Mouse (Mus musculus): ENCODE measurements around the gene Bcl2. TPM values are rescaled to one million over a fixed set of nuclear protein-coding genes. Genes with fewer than 3 reads are reported as not detected.

Bcl2 gene
- polyA plus RNA-seq, 1 experiment from 2014 or later, result 18.5 TPM

DNA sequence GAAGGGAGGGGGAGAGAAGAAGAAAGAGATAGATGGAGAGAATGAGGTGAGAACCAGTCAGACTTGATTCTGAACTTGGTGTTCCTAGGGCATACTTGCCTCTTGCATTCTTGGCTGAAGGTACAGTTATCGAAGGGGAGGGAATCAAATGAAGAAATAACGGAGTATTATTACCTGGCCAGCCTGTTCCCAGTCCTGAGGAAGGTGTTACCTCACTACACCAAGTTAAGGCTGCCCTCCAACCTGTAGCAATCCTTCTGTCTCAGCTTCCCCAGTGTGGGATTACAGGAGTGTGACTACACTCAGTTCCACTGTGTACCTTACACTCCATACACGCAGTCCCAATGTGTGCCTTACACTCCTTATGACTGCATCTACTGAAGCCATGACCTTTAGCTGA, 151.3 kb downstream of the Bcl2 start:
- no peaks in the 10 kb centered on the region for H3K9me3 ChIP-seq (ENCODE audit: control insufficient read depth, low read length)
- peaks cover 16% of the 10 kb centered on the region for H3K4me1 ChIP-seq (replicated peaks; ENCODE audit: control insufficient read depth, insufficient read depth, low read length)
- H3K4me3 ChIP-seq (ENCODE audit: low read length), result no peak overlapping the region
- H3K27me3 ChIP-seq (ENCODE audit: control insufficient read depth, insufficient read depth, low read depth, low read length), result no peaks in the 10 kb centered on the region
- 84% methylated on average over 3 of the region's 3 CpGs for whole genome bisulfite sequencing
- no peak overlapping the region for H3K4me2 ChIP-seq (ENCODE audit: low read depth, low read length)
- H3K36me3 ChIP-seq (ENCODE audit: control insufficient read depth, insufficient read depth, low read length), result no peaks in the 10 kb centered on the region
- no peak overlapping the region for H3K27ac ChIP-seq (ENCODE audit: low read length)
- H3K9ac ChIP-seq (ENCODE audit: low read length), result no peak overlapping the region
- no peak for ATAC-seq (ENCODE audit: low read depth)

DNA sequence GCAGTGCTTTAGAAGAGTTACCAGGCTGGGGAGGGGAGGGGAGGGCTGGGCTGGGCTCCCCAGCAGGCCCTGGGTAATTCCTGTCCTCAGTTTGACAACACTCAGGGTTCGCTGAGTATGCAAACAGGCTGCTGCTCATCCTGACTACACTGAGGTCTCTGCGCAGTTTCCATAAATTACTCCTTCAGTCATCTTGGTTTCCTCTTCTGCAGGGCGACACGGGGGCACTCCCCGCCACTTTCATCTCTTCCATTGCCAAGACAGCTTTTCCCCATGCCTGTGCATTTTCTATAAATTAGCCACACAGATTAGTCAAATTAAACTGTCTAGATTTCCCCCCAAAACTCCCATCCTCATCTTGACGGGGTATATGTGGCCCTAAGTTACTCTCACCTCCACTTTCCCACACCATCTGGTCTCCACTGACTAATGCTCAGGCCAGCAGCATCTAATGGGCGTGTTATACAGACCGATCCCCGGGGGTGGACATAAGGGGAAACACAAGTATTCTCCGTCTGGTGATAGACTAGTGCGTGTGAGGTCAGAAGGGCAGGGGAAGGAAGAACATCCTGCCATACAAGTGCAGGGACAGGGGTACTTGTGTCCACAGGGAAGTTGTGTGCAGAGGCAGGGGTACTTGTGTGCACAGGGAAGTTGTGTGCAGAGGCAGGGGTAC, 152.9 kb downstream of the Bcl2 start:
- Histone ChIP-seq H3K27ac (ENCODE audit: low read length) (no peak overlapping the region), H3K4me2 (ENCODE audit: low read depth, low read length) (no peak overlapping the region), H3K9ac (ENCODE audit: low read length) (no peak overlapping the region), H3K27me3 (ENCODE audit: control insufficient read depth, insufficient read depth, low read depth, low read length) (no peaks in the 10 kb centered on the region), H3K9me3 (ENCODE audit: control insufficient read depth, low read length) (no peaks in the 10 kb centered on the region), H3K4me1 (replicated peaks; ENCODE audit: control insufficient read depth, insufficient read depth, low read length) (peaks cover 14% of the 10 kb centered on the region), H3K36me3 (ENCODE audit: control insufficient read depth, insufficient read depth, low read length) (no peaks in the 10 kb centered on the region), H3K4me3 (ENCODE audit: low read length) (no peak overlapping the region)
- 0 out of 2 replicates have a peak, but pooled peaks have one; percentile 24 for ATAC-seq (ENCODE audit: low read depth)
- WGBS, result 48% methylated on average over 11 of the region's 11 CpGs

DNA sequence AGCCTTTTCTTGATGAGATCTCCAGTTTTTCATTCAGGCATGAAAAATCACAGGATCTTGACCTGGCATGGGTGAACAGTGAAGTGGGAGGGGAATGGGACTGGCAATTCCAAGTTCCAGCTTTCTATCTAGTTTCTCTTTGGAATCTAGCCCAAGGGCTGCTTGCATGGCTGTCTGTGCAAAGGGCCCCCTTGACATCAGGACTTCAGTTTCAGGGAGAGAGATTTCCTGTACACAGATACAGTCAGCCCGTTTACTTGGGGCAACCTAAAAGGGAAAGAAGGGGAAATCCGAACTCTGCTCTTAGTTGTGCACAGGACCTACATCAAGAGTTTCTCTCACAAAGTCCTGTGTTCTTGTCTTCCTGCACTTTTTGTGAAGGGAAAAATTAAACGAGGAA, 154.0 kb downstream of the Bcl2 start:
- 49% methylated on average over 3 of the region's 3 CpGs for WGBS
- H3K27me3 ChIP-seq (ENCODE audit: control insufficient read depth, insufficient read depth, low read depth, low read length), result no peaks in the 10 kb centered on the region
- H3K27ac ChIP-seq (ENCODE audit: low read length), result no peak overlapping the region
- H3K9ac ChIP-seq (ENCODE audit: low read length), result no peak overlapping the region
- no peak overlapping the region for H3K4me3 ChIP-seq (ENCODE audit: low read length)
- no peak overlapping the region for H3K4me2 ChIP-seq (ENCODE audit: low read depth, low read length)
- H3K4me1 ChIP-seq (replicated peaks; ENCODE audit: control insufficient read depth, insufficient read depth, low read length), result peaks cover 17% of the 10 kb centered on the region
- peak; percentile 41; the same call in 1 of the 2 replicates for ATAC-seq (ENCODE audit: low read depth)
- no peaks in the 10 kb centered on the region for H3K9me3 ChIP-seq (ENCODE audit: control insufficient read depth, low read length)
- no peaks in the 10 kb centered on the region for H3K36me3 ChIP-seq (ENCODE audit: control insufficient read depth, insufficient read depth, low read length)

DNA sequence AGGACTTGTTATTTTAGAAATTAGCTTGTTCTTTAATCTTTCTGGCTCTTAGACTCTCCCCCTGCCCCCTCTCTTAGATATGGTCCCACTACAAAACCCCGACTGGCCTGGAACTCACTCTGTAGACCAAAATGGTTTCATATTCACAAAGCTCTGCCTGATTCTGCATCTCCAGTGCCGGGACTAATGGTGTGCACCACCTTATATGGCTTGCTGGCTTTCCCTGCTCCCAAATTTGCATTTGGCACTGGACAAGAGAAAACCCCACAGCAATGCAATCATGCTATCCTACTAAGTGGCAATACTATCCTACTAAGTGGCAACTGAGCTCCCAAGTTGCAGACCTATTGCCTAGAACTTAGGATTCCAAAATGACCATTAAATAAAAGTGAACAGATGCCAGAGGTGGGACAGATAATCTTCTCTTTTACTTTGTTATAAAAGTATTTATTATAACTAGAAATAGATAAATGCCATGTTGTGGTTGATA, 154.9 kb downstream of the Bcl2 start:
- Histone ChIP-seq H3K4me2 (ENCODE audit: low read depth, low read length) (no peak overlapping the region), H3K4me3 (ENCODE audit: low read length) (no peak overlapping the region), H3K27ac (ENCODE audit: low read length) (no peak overlapping the region), H3K27me3 (ENCODE audit: control insufficient read depth, insufficient read depth, low read depth, low read length) (no peaks in the 10 kb centered on the region), H3K9me3 (ENCODE audit: control insufficient read depth, low read length) (no peaks in the 10 kb centered on the region), H3K36me3 (ENCODE audit: control insufficient read depth, insufficient read depth, low read length) (no peaks in the 10 kb centered on the region), H3K4me1 (replicated peaks; ENCODE audit: control insufficient read depth, insufficient read depth, low read length) (peaks cover 21% of the 10 kb centered on the region), H3K9ac (ENCODE audit: low read length) (no peak overlapping the region)
- 51% methylated on average over 2 of the region's 2 CpGs for WGBS
- ATAC-seq (ENCODE audit: low read depth), result no peak

DNA sequence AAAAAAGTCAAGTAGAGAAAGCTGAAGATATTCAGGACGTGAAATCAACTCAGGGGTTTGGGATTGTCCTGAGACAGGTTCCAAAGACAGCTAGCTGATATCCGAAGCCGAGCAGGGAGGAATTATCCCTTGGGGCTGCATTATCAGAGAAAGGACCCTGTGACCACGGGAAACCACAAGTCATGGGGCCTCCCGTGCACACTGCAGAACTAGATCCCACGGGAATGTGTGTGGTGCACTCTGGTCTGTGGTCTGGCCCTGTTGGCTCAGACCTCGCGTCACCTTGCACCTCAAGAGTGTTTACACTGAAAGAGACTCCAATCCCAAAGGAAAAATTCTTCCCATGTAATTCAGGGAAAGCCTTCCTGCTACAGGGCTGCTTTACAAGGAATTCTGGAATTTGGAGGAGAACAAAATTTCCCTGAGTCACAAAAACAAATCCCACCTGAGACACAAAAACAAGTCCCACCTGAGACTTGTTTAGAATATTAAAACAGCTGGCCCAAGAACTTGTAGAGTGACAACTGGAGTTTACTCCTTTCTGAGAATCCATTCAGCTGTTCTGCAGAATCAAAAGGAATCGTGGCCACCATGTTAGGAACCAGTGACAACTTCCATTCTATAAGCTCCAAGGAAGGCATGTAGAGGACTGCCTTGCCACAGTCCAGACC, 158.4 kb downstream of the Bcl2 start:
- WGBS, result 44% methylated on average over 9 of the region's 9 CpGs
- Histone ChIP-seq H3K4me1 (replicated peaks; ENCODE audit: control insufficient read depth, insufficient read depth, low read length) (peaks cover 35% of the 10 kb centered on the region), H3K4me2 (ENCODE audit: low read depth, low read length) (no peak overlapping the region), H3K9me3 (ENCODE audit: control insufficient read depth, low read length) (no peaks in the 10 kb centered on the region), H3K27ac (ENCODE audit: low read length) (no peak overlapping the region), H3K9ac (ENCODE audit: low read length) (no peak overlapping the region), H3K36me3 (ENCODE audit: control insufficient read depth, insufficient read depth, low read length) (no peaks in the 10 kb centered on the region), H3K4me3 (ENCODE audit: low read length) (no peak overlapping the region), H3K27me3 (ENCODE audit: control insufficient read depth, insufficient read depth, low read depth, low read length) (no peaks in the 10 kb centered on the region)
- ATAC-seq (ENCODE audit: low read depth), result no peak

DNA sequence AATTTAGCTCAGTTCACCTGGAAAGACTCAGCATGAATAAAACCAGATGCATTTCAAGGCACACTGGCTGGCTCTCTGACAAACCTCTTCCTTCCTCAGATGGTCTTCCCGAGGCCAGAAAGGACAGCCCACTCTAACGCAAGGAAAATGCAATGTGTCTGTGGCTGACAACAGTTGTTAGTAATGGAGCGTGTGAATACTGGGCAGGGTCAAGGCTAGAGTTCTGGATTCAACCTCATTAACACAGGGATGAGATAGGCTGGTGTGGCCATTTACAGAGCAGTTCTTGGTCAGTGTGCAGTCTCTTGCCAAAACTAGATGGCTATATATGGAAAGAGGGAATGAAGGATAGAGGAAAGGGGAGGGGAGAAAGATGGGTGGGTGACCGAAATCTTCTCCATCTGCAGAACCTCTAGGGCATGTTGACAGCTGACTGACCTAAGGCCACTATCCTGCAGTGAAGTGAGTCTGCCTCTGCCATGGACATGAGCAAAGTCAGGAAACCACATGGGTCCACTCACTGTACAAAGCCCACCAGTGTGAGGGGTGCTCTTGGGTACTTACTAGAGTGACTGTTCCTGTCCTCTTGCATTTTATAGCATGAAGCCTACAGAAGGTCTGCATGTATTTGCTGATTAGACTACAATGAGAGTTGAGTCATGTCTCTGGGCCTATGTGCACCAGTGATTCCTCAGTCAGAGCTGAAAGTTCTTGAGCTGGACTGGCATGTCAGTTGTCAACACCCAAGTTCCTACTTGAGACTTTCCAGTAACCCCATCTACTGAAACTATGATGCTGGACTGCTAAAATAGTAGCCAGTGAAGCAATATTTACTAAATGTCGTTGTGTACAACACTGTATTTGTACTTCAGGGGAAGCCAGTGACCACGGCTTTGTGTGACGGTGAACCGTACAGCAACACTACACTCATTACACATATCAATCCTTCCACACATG, 159.9 kb downstream of the Bcl2 start:
- peaks cover 29% of the 10 kb centered on the region for H3K4me1 ChIP-seq (replicated peaks; ENCODE audit: control insufficient read depth, insufficient read depth, low read length)
- H3K9ac ChIP-seq (ENCODE audit: low read length), result no peak overlapping the region
- no peaks in the 10 kb centered on the region for H3K9me3 ChIP-seq (ENCODE audit: control insufficient read depth, low read length)
- no peak overlapping the region for H3K4me2 ChIP-seq (ENCODE audit: low read depth, low read length)
- ATAC-seq (ENCODE audit: low read depth), result peak; percentile 50
- H3K27me3 ChIP-seq (ENCODE audit: control insufficient read depth, insufficient read depth, low read depth, low read length), result no peaks in the 10 kb centered on the region
- H3K4me3 ChIP-seq (ENCODE audit: low read length), result no peak overlapping the region
- H3K27ac ChIP-seq (ENCODE audit: low read length), result peak overlapping the region; percentile 23; the same call in 1 of the 2 replicates
- H3K36me3 ChIP-seq (ENCODE audit: control insufficient read depth, insufficient read depth, low read length), result no peaks in the 10 kb centered on the region
- 58% methylated on average over 8 of the region's 8 CpGs for WGBS

DNA sequence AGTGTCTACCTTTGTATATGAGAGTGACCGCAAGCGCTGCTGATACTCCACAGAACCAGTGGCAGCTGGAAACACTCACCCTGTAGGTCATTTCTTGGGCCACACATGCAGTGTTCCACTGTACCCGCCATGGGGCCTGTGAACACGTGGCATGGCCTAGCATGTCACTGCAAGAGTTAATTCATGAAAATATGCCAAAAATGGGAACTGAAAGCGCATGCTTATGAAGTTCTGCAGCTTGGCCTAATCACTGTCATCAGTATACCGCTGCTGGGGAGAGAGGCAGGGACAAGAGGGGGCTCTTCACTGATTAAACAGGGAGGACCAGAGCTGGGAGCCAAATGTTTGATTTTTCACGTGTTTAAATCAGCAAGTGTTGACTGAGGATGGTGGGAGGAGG, 161.2 kb downstream of the Bcl2 start:
- H3K36me3 ChIP-seq (ENCODE audit: control insufficient read depth, insufficient read depth, low read length), result no peaks in the 10 kb centered on the region
- H3K4me2 ChIP-seq (ENCODE audit: low read depth, low read length), result no peak overlapping the region
- no peaks in the 10 kb centered on the region for H3K9me3 ChIP-seq (ENCODE audit: control insufficient read depth, low read length)
- H3K27ac ChIP-seq (ENCODE audit: low read length), result peak overlapping the region; percentile 61
- peak; percentile 82 for ATAC-seq (ENCODE audit: low read depth)
- H3K4me3 ChIP-seq (ENCODE audit: low read length), result no peak overlapping the region
- no peak overlapping the region; the same call in 1 of the 2 replicates for H3K9ac ChIP-seq (ENCODE audit: low read length)
- no peaks in the 10 kb centered on the region for H3K27me3 ChIP-seq (ENCODE audit: control insufficient read depth, insufficient read depth, low read depth, low read length)
- 27% methylated on average over 7 of the region's 7 CpGs for WGBS
- peaks cover 29% of the 10 kb centered on the region for H3K4me1 ChIP-seq (replicated peaks; ENCODE audit: control insufficient read depth, insufficient read depth, low read length)

DNA sequence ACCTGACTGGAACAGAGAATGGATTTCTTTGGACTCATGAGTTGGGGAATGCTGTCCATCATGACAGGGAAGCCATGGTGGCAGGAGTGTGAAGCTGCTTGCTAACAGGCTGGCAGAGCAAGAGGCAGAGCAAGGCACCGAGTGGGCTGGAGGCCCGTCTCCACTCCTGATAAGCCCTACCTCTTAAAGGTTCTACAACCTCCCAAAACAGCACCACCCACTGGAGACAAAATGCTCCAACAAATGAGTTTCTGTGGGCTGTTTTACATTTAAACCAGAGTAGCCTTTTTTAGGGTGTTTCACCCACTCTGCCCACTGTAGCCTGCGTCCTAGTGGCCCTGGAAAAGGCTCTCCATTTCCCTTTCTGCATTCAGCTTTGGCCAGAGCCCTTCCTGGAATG, 163.5 kb downstream of the Bcl2 start:
- Histone ChIP-seq H3K9me3 (ENCODE audit: control insufficient read depth, low read length) (no peaks in the 10 kb centered on the region), H3K27ac (ENCODE audit: low read length) (no peak overlapping the region), H3K27me3 (ENCODE audit: control insufficient read depth, insufficient read depth, low read depth, low read length) (no peaks in the 10 kb centered on the region), H3K4me3 (ENCODE audit: low read length) (no peak overlapping the region), H3K4me2 (ENCODE audit: low read depth, low read length) (no peak overlapping the region), H3K9ac (ENCODE audit: low read length) (no peak overlapping the region), H3K36me3 (ENCODE audit: control insufficient read depth, insufficient read depth, low read length) (no peaks in the 10 kb centered on the region), H3K4me1 (replicated peaks; ENCODE audit: control insufficient read depth, insufficient read depth, low read length) (peaks cover 28% of the 10 kb centered on the region)
- ATAC-seq (ENCODE audit: low read depth), result no peak
- 74% methylated on average over 3 of the region's 3 CpGs for WGBS

DNA sequence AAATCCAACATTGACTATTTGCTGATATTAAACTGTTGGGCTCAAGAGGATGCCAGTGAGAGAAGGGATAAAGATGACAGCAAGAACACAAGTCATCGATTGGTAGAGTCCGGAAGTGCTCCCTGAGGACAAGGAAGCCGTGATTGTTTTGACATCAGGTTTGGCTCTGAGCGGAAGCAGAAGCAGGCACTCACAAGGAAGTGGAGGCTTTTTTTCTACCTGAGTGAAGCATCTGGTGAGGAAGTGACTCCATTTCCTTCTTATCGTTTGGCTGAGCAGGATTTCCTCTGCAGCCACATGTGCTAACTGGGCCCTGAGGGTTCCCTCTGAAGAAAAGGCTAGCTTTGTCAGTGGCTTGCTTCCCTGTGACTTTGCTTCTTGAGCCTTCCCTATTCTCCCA, 165.0 kb downstream of the Bcl2 start:
- no peaks in the 10 kb centered on the region for H3K27me3 ChIP-seq (ENCODE audit: control insufficient read depth, insufficient read depth, low read depth, low read length)
- no peak overlapping the region for H3K4me3 ChIP-seq (ENCODE audit: low read length)
- no peaks in the 10 kb centered on the region for H3K36me3 ChIP-seq (ENCODE audit: control insufficient read depth, insufficient read depth, low read length)
- H3K4me2 ChIP-seq (ENCODE audit: low read depth, low read length), result no peak overlapping the region
- WGBS, result 70% methylated on average over 5 of the region's 5 CpGs
- no peak overlapping the region for H3K9ac ChIP-seq (ENCODE audit: low read length)
- peak overlapping the region; percentile 66 for H3K27ac ChIP-seq (ENCODE audit: low read length)
- H3K9me3 ChIP-seq (ENCODE audit: control insufficient read depth, low read length), result no peaks in the 10 kb centered on the region
- ATAC-seq (ENCODE audit: low read depth), result no peak
- H3K4me1 ChIP-seq (replicated peaks; ENCODE audit: control insufficient read depth, insufficient read depth, low read length), result peaks cover 17% of the 10 kb centered on the region

Measured in lung, embryonic 16.5 days (tissue).